Mouse (Mus musculus): ENCODE data around the gene Nt5dc2. TPM values are rescaled to one million over a fixed set of nuclear protein-coding genes. Genes with fewer than 3 reads are reported as not detected.
A peak's percentile ranks its signal among the peaks of the same experiment; 100 is the strongest.

The Nt5dc2 gene
- polyA plus RNA-seq, 1 experiment from 2014 or later: 341 TPM

DNA sequence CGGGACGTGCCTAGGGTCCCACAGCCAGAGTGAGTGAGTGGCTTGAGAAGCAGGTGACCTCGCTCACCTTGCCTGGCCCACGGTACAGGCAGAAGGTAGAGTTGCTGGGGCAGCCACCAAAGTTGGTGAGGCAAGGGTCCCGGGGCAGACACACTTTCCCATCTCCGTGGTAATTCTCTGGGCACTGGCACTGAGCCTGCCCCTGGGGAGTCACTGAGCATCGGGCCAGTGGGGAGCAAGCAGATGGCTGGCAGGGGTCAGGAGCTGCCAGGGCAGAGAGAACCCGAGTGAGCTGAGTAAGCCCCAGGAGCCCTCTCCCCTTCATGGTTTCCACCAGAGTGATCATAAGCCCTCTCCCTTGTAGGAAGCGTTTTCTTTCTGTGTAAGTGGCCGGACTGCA lies 30.8 kb downstream of the Nt5dc2 start:
- ATAC-seq (ENCODE audit: low FRiP score, low read depth): no peak
- Histone ChIP-seq H3K4me3 (no peak overlapping the region), H3K9me3 (no peaks in the 10 kb centered on the region), H3K36me3 (no peaks in the 10 kb centered on the region), H3K4me1 (peaks cover 14% of the 10 kb centered on the region), H3K4me2 (replicated peaks) (no peak overlapping the region), H3K27ac (no peak overlapping the region), H3K27me3 (no peaks in the 10 kb centered on the region), H3K9ac (no peak overlapping the region)
- 75% methylated on average over 10 of the region's 10 CpGs for WGBS

DNA sequence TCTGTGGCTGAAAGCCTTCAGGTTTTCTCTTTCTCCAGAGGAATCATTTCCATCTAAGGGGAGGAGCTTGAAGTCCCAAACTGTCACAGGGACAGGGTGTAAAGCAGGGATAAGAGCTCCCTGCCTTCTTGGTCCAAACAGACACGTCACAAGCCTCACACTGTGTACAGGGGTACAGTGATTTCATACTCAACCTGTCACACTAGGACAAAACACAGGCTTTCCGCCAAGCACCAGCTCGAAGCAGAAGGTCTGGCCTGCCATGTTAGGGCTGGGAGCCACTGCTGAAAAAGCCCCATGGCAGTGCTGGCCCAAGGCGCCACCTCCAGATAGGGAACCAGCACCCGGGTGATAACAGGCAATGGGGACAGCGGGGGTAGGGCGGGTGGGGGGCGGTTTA lies 33.2 kb downstream of the Nt5dc2 start:
- 81% methylated on average over 8 of the region's 8 CpGs for WGBS
- no peak overlapping the region for H3K27ac ChIP-seq

DNA sequence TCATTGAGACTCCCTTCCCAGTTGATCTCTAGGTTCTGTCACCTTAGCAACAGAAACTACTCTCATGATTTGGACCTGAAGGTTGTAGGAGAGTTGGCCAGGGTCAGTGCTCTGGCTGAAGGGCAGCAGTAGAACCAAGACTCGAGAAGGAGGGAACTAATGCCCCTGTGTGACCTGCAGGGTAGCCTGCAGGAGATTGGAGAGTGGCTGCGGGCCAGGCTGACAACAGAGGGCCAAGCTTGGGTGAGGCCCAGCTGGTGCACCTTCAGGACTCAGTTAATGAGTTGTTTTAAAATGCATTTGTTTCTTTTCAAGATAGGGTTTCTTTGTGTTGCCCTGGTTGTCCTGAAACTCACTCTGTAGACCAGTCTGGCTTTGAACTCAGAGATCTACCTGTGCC lies 34.2 kb downstream of the Nt5dc2 start:
- Histone ChIP-seq H3K4me2 (replicated peaks) (no peak overlapping the region), H3K27ac (no peak overlapping the region), H3K4me1 (peaks cover 36% of the 10 kb centered on the region), H3K27me3 (no peaks in the 10 kb centered on the region), H3K9me3 (no peaks in the 10 kb centered on the region), H3K9ac (no peak overlapping the region), H3K4me3 (no peak overlapping the region), H3K36me3 (peaks cover 3% of the 10 kb centered on the region)
- no peak for ATAC-seq (ENCODE audit: low FRiP score, low read depth)
- WGBS: 59% methylated on average over 2 of the region's 2 CpGs

More for the DNA sequence above, 33.2 kb downstream of the Nt5dc2 start:
- Histone ChIP-seq H3K4me1 (peaks cover 36% of the 10 kb centered on the region), H3K4me2 (replicated peaks) (no peak overlapping the region), H3K9ac (no peak overlapping the region), H3K27me3 (no peaks in the 10 kb centered on the region), H3K9me3 (no peaks in the 10 kb centered on the region), H3K4me3 (no peak overlapping the region), H3K36me3 (no peaks in the 10 kb centered on the region)
- no peak for ATAC-seq (ENCODE audit: low FRiP score, low read depth)

DNA sequence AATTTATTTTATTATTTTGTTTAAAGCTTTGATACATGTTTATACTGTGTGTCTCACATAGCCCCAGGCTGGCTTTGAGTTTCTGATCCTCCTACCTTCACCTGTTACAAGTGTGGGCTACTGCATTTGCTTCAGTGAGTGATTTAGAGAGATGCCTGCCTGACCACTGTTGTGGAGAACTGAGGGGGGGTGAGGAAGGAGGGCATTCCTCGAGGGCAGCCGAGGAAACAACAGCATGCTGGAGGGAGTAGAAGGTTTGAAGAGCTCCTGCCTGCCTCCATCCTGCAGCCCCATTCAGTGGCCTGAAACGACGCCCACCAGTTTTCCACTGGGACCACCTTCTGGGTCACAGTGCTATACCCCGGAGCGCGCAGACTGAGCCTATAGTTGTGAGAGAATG lies 34.6 kb downstream of the Nt5dc2 start:
- no peaks in the 10 kb centered on the region for H3K27me3 ChIP-seq
- no peaks in the 10 kb centered on the region for H3K9me3 ChIP-seq
- peaks cover 36% of the 10 kb centered on the region for H3K4me1 ChIP-seq
- peaks cover 7% of the 10 kb centered on the region for H3K36me3 ChIP-seq
- 64% methylated on average over 7 of the region's 7 CpGs for WGBS
- ATAC-seq (ENCODE audit: low FRiP score, low read depth): no peak
- no peak overlapping the region for H3K9ac ChIP-seq
- no peak overlapping the region for H3K27ac ChIP-seq
- H3K4me3 ChIP-seq: no peak overlapping the region
- H3K4me2 ChIP-seq (replicated peaks): no peak overlapping the region

DNA sequence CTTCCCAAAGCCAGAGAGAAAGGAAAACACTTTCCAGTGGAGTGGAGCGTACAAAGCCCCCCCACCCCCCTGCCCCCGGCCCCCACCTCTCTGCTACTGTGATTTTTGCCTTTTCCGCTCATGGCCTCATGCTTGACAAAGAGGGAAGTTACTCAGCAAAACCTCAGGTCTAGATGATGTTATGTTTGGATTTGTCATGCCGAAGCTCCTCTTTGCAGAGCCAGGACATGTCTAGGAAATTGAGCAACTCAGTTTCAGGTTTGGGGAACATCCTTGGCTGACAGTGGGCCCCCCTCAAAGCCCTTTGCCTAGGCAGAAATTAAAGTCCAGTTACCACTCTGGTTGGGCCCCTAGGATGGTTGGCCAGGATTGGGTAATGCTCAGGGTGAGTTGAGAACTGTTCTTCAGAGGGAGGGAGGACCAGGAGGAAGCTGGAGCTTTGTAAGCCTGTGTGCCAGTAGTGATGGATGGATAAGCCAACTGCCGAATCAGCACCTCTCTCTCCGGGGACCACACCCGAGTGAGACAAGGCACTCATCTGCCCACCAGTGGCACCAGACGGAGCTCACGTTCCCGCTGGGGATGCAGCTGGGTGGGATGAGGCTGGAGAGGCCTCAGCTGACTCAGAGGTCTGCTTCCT lies 35.3 kb downstream of the Nt5dc2 start:
- Histone ChIP-seq H3K36me3 (peaks cover 14% of the 10 kb centered on the region), H3K27me3 (no peaks in the 10 kb centered on the region), H3K4me2 (replicated peaks) (0 out of 2 replicates have a peak overlapping the region, but pooled peaks have one; percentile 24), H3K4me1 (peaks cover 36% of the 10 kb centered on the region), H3K9me3 (no peaks in the 10 kb centered on the region), H3K9ac (no peak overlapping the region), H3K27ac (no peak overlapping the region), H3K4me3 (peak overlapping the region; percentile 20; the same call in 1 of the 2 replicates)
- 62% methylated on average over 10 of the region's 10 CpGs for WGBS
- ATAC-seq (ENCODE audit: low FRiP score, low read depth): no peak

DNA sequence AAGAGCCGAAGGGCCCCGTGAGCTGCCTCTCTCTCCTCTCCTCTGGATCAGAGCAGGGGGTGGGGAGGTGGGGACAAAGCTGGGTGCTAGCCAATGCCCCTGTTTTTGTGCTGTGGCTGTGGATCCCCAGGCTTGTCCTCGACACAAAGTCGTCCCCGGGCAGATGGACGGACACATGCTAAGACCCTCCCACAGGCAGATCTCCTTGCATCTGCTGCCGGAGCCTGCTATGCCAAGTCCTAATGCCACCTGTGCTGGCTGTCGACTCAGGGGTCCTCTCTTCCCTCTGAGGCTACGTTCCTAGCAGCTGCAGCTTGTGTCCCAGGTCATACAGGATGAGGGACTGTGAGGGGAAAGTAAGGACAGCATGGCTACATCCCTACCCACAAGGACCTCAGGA lies 36.0 kb downstream of the Nt5dc2 start:
- Histone ChIP-seq H3K27ac (no peak overlapping the region; the same call in 1 of the 2 replicates), H3K27me3 (no peaks in the 10 kb centered on the region), H3K36me3 (peaks cover 21% of the 10 kb centered on the region), H3K9me3 (no peaks in the 10 kb centered on the region), H3K4me2 (replicated peaks) (peak overlapping the region; percentile 24), H3K9ac (no peak overlapping the region), H3K4me3 (peak overlapping the region; percentile 20), H3K4me1 (peaks cover 36% of the 10 kb centered on the region)
- 0 out of 2 replicates have a peak, but pooled peaks have one; percentile 10 for ATAC-seq (ENCODE audit: low FRiP score, low read depth)
- 61% methylated on average over 9 of the region's 9 CpGs for WGBS

DNA sequence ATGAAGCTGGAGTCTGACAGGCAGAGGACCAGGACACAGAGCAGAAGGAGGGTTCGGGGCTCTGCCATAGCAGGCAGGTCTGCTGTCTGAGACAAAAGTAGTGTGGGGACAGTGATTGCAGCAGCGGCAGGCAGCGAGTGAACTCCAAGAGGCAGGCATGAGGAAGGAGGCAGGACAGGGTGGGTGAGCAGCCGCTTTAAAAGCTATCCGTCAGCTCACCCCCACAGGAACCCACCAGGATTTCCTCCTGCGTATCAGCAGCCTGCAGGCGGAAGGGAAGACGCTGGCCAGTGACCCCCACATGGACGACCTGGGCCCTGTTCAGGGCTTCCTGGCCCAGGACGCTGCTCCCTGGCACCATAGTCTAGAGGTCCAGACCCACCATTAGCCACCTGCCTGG lies 37.6 kb downstream of the Nt5dc2 start, which contains the start of gene Stab1:
Stab1 (minus strand) TSS at position 217 of the 400 bp plus-strand sequence.
- H3K27me3 ChIP-seq: no peaks in the 10 kb centered on the region
- peak within 1 kb of the TSS; percentile 39; the same call in 1 of the 2 replicates for H3K27ac ChIP-seq
- peaks cover 37% of the 10 kb centered on the region for H3K36me3 ChIP-seq
- peaks cover 36% of the 10 kb centered on the region for H3K4me1 ChIP-seq
- peak within 1 kb of the TSS; percentile 27; the same call in 1 of the 2 replicates for H3K9ac ChIP-seq
- H3K4me2 ChIP-seq (replicated peaks): peak within 1 kb of the TSS; percentile 24
- ATAC-seq (ENCODE audit: low FRiP score, low read depth): no peak
- WGBS: 39% methylated on average over 10 of the region's 10 CpGs
- peak within 1 kb of the TSS; percentile 20 for H3K4me3 ChIP-seq
- no peaks in the 10 kb centered on the region for H3K9me3 ChIP-seq

DNA sequence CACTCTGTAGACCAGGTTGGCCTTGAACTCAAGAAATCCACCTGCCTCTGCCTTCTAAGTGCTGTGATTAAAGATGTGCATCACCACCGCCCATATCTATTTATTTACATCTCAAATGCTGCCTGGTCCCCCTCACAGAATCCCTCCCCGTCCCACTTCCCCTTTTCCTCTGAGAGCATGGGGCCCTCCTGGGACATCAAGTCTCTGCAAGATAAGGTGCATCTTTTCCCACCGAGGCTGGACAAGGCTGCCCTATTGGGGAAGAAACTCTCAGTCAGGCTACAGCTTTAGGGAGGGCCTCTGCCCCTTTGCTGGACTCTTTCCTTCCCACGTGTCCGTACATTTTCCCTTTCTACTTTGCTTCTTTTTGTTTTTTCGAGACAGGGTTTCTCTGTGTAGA lies 38.7 kb downstream of the Nt5dc2 start:
- no peak for ATAC-seq (ENCODE audit: low FRiP score, low read depth)

DNA sequence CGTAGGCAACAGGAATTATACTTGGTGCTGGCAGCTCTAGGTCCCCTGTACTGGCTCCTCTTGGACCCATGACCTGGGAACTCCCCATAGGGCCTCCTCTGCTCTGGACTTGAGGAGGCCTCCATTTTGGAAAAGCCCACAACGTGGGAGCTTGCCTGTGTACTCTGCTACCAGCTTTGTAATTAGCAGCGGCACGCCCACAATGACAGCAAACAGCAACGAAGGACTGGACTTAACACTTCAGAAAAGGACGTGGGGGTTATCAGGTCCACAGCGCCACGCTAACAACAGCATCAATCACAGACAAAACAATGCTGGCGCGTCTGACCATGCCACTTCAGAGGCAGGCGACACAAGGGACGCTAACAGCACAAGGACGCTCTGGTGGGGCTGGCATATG lies 40.1 kb downstream of the Nt5dc2 start:
- Histone ChIP-seq H3K27ac (no peak overlapping the region; the same call in 1 of the 2 replicates), H3K36me3 (peaks cover 62% of the 10 kb centered on the region), H3K4me3 (no peak overlapping the region), H3K9me3 (no peaks in the 10 kb centered on the region), H3K9ac (no peak overlapping the region), H3K4me2 (replicated peaks) (no peak overlapping the region), H3K4me1 (peaks cover 28% of the 10 kb centered on the region), H3K27me3 (no peaks in the 10 kb centered on the region)
- no peak for ATAC-seq (ENCODE audit: low FRiP score, low read depth)
- WGBS: 90% methylated on average over 13 of the region's 13 CpGs

More for the DNA sequence above, 38.7 kb downstream of the Nt5dc2 start:
- peaks cover 48% of the 10 kb centered on the region for H3K36me3 ChIP-seq
- no peak overlapping the region for H3K9ac ChIP-seq
- 82% methylated on average over 6 of the region's 6 CpGs for WGBS
- H3K4me2 ChIP-seq (replicated peaks): no peak overlapping the region
- no peak overlapping the region for H3K27ac ChIP-seq
- H3K27me3 ChIP-seq: no peaks in the 10 kb centered on the region
- H3K9me3 ChIP-seq: no peaks in the 10 kb centered on the region
- H3K4me1 ChIP-seq: peaks cover 36% of the 10 kb centered on the region
- no peak overlapping the region for H3K4me3 ChIP-seq

DNA sequence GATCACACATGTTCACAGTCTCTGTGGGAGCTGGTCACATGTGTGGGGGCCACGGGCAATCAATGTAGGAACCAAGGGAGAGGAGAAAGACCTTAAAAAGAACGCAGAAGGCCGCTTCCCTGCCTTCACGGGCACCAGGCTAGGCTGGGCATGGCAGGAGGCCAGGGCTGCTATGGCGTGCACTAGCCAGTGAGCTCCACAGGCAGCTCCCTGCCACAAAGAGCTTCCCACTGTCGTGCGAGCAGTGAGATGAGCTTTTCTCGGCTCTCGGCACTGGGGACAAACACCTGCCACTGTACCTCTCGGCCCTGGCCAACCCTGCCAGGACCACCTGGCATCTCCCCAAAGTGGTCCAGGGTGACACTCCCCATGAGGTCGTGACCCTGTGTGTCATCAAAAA lies 40.5 kb downstream of the Nt5dc2 start:
- Histone ChIP-seq H3K4me3 (no peak overlapping the region), H3K36me3 (peaks cover 66% of the 10 kb centered on the region), H3K9me3 (no peaks in the 10 kb centered on the region), H3K9ac (no peak overlapping the region), H3K4me2 (replicated peaks) (no peak overlapping the region), H3K27ac (no peak overlapping the region; the same call in 1 of the 2 replicates), H3K27me3 (no peaks in the 10 kb centered on the region), H3K4me1 (peaks cover 25% of the 10 kb centered on the region)
- no peak for ATAC-seq (ENCODE audit: low FRiP score, low read depth)
- 92% methylated on average over 11 of the region's 11 CpGs for WGBS

DNA sequence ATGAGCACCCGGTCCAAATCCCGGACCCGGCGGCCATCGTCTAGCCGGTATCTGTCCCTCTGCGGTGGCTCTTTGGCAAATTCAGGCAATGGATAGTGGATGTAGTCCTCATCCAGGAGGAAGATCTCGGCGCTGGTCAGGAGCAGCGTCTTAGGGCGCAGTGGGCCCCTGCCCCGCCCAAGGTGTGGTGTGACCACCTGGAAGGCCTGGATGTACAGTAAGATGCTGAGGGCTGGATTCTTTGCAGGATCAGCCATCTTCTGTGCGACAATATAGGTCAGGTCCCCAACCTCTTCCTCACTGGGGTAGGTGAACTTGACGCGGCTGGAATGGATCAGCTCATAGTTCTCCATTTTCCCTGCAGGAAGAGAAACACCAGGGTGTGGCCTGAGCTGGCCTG lies 41.0 kb downstream of the Nt5dc2 start:
- Histone ChIP-seq H3K4me3 (no peak overlapping the region), H3K36me3 (peaks cover 71% of the 10 kb centered on the region), H3K27ac (no peak overlapping the region), H3K4me1 (peaks cover 21% of the 10 kb centered on the region), H3K9ac (no peak overlapping the region), H3K9me3 (no peaks in the 10 kb centered on the region), H3K27me3 (no peaks in the 10 kb centered on the region), H3K4me2 (replicated peaks) (no peak overlapping the region)
- 96% methylated on average over 15 of the region's 15 CpGs for WGBS
- no peak for ATAC-seq (ENCODE audit: low FRiP score, low read depth)

DNA sequence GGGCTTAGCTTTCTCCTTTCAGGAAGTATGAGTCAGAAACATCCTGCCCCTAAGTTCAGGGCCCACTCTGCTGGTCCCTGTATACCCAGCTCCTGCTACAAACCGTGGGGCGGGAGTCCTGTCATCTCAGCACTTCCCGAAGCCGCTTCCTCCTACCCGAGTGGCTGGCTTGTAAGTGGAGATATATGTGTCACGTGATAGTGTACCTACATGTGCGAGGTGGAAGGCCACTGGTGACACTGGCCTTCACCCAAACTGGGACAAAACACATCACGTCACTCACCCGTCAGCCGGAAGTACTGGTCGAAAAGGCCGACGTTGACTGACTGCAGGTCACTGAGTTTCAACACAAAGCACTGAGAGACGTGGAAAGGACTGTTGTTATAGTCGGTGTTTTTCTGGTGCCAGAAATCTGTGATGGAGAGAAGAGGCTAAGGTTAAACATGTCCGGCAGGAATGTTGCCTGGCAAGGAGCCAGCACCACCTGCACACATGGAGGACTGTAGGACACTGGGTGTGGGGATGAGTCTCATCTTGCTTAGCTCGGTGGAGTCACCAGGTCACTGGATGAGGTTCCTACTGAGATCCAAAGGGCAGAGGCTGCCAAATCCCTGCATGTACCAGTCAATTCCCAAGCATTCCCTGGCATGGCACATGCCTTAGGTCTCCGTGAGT lies 42.1 kb downstream of the Nt5dc2 start:
- H3K27ac ChIP-seq: no peak overlapping the region
- 86% methylated on average over 18 of the region's 18 CpGs for WGBS
- no peak overlapping the region for H3K9ac ChIP-seq
- no peaks in the 10 kb centered on the region for H3K9me3 ChIP-seq
- ATAC-seq (ENCODE audit: low FRiP score, low read depth): no peak
- no peak overlapping the region for H3K4me2 ChIP-seq (replicated peaks)
- H3K4me3 ChIP-seq: no peak overlapping the region
- H3K36me3 ChIP-seq: peaks cover 82% of the 10 kb centered on the region
- H3K4me1 ChIP-seq: peaks cover 10% of the 10 kb centered on the region; the same call in 1 of the 2 replicates
- no peaks in the 10 kb centered on the region for H3K27me3 ChIP-seq
